Mouse (Mus musculus) bone marrow, adult 2 months (tissue): ENCODE data around the gene Fbxl12. TPM values are rescaled to one million over a fixed set of nuclear protein-coding genes. Genes with fewer than 3 reads are reported as not detected.
A peak's percentile ranks its signal among the peaks of the same experiment; 100 is the strongest.
"Not testable (repeated sequence)": the region's sequence is repeated elsewhere in the genome, so short reads cannot be mapped to it uniquely, and the experiment has no call there.

ENCODE experiments used
- H3K27ac ChIP-seq: fragments of 200-500 bp; 2 replicates; pipeline ENCODE4 v1.5.1; 2012; ENCODE audit warnings: low read depth, mild to moderate bottlenecking, control low read depth, inconsistent platforms, low read length; ENCODE audit not compliant: control insufficient read depth, poor library complexity, insufficient read depth
- H3K4me1 ChIP-seq: fragments of 200-500 bp; 2 replicates; pipeline ENCODE4 v1.6.1; 2011; ENCODE audit warnings: low read length; ENCODE audit not compliant: control insufficient read depth, insufficient read depth
- H3K4me3 ChIP-seq: fragments of 200-500 bp; replicated peaks from 2 replicates; pipeline ENCODE3; 2011; ENCODE audit warnings: mild to moderate bottlenecking, low read depth, low read length, control low read depth; ENCODE audit not compliant: control insufficient read depth
- CTCF ChIP-seq: fragments of 200-500 bp; IDR thresholded peaks from 2 replicates; pipeline ENCODE4 v1.5.1; 2011; ENCODE audit warnings: low read length, control low read depth; ENCODE audit not compliant: control insufficient read depth, insufficient read depth
- POLR2A ChIP-seq: fragments of 200-500 bp; IDR thresholded peaks from 2 replicates; pipeline ENCODE4 v1.6.1; 2011; ENCODE audit warnings: low read depth, mild to moderate bottlenecking, control low read depth, low read length, borderline replicate concordance; ENCODE audit not compliant: control insufficient read depth
- WGBS: fragments of 180-500 bp; shearing (Covaris S2); methylation state at CpG from one replicate; pipeline ENCODE4 v1.1.7; 2018; 5-methylcytosine and 5-hydroxymethylcytosine counted together
- polyA plus RNA-seq: library from polyadenylated mRNA; stranded (reverse); fragments of >200 nt; gene quantifications from 2 replicates; pipeline ENCODE4 v1.2.4, GENCODE M21; 2011; ENCODE audit warnings: low replicate concordance; ENCODE audit not compliant: missing spikeins, insufficient read depth, insufficient read length

Fbxl12 gene
- polyA plus RNA-seq, 1 experiment, result 28.8 TPM

DNA sequence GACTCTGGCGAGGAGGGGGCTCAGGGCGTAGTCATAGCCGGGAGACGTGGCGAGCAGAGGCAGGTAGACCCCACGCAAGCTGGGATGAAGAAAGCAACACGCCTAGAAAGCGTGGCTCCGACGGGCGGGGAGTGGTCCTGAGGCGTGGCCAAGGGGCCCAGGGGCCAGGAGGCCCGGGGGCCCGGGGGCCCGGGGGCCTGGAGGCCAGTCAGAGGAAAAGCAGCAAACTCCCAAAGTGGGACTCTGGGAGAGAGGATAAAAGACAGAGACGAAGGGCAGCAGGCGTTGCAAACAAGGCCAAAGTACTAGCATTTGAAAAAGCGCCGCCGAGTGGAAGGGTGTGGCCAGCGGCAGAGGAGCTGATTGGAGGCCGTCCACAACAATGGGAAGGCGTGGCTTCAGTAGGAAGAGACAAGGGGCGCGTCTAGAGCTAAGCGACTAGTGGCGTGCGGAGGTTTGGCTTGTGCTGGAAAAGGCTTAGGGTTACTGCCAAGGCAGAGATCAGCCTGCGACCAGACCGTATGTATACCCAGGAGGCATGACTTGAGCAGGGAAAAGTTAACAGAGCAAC lies 1.6 kb downstream of the Fbxl12 start:
- peak overlapping the region; percentile 77 for H3K4me3 ChIP-seq
- H3K27ac ChIP-seq, result peak overlapping the region; percentile 32
- TF ChIP-seq POLR2A, result no peak; the same call in none of the 2 replicates
- TF ChIP-seq CTCF, result peak; percentile 24; the same call in 1 of the 2 replicates
- no peaks in the 10 kb centered on the region; the same call in none of the 2 replicates for H3K4me1 ChIP-seq
- WGBS, result 2% methylated on average over 30 of the region's 30 CpGs

DNA sequence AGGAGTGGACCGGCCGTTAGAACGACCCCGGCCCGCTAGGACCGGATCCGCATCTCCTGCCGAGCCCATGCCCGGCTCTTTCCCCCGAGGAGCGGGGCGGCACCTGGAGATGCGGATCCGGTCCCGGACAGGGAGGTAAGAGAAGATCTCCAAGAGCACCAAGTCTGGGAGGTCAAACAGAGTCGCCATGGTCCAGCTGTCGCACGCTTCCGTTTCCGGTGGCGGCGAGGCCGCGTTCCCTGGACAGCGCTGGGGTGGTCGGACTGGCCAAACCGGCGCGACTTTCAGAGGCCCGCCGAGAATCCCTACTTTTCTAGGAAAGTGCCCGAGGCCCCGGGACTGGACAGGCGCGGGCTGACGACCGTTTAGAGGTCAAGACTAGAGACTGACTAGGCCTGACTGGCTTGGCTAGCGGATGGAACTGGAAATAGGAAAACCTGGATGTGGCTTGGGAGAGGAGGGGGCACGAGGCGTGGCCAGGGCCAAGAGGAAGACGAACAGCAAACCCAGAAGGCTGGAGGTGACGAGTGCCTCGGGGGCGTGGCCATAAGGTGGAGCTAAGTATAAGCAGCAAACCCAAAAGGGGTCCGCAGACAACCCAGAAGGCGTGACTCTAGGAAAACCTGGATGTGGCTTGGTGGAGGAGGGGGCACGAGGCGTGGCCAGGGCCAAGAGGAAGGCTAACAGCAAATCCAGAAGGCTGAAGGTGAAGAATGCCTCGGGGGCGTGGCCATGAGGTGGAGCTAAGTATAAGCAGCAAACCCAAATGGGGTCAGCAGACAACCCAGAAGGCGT lies 2.3 kb downstream of the Fbxl12 start, which contains the start of gene Ubl5:
Gene Ubl5 (plus strand): TSS at position 778 of the 795 bp plus-strand sequence.
- peak within 1 kb of the TSS; percentile 32 for H3K27ac ChIP-seq
- H3K4me3 ChIP-seq, result peak within 1 kb of the TSS; percentile 77
- TF ChIP-seq CTCF (no peak), POLR2A (0 out of 2 replicates have a peak, but pooled peaks have one; percentile 42)
- no peaks in the 10 kb centered on the region; the same call in none of the 2 replicates for H3K4me1 ChIP-seq
- 7% methylated on average over 51 of the region's 51 CpGs for WGBS

DNA sequence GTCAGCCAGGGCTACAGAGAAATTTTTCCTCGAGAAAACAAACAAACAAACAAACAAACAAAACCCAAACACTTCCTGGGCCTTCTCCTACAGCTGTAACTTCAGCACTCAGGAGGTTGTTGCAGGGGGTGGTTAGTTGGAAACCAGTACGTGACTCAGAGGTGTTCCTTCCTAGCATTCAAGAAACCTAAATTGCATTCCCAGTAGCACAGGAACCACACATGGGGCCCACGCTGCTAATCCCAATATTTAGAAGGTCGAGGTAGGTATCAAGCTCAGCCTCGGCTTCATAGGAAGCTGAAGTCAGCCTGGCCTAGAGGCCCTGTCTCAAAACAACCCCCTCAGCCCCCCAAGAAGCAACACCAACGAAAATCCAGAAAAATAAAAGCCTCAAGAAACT lies 3.1 kb downstream of the Fbxl12 start:
- TF ChIP-seq CTCF (no peak), POLR2A (no peak)
- Histone ChIP-seq H3K4me3 (peak overlapping the region; percentile 38), H3K4me1 (peaks cover 3% of the 10 kb centered on the region), H3K27ac (no peak overlapping the region)
- WGBS, result 51% methylated on average over 6 of the region's 6 CpGs

DNA sequence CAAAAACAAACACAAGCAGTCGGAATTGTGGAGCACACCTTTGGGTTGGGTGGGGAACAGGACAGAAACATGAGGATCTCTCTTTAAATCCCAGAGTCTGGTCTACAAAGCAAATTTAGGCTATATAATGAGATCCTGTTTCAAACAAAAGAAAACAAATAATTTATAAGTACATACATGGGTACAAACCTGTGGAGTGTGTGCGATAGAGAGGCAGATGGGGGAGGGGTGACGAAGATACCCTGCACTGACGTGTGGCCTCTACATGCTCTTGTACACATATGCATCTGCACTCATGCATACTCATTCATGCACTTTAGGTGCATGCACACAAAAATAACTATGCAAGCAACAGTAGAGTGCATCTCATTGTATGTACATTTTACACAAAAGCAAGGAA lies 5.1 kb downstream of the Fbxl12 start:
- TF ChIP-seq CTCF (no peak), POLR2A (no peak)
- 87% methylated on average over 4 of the region's 4 CpGs for WGBS
- H3K4me1 ChIP-seq, result peaks cover 5% of the 10 kb centered on the region

DNA sequence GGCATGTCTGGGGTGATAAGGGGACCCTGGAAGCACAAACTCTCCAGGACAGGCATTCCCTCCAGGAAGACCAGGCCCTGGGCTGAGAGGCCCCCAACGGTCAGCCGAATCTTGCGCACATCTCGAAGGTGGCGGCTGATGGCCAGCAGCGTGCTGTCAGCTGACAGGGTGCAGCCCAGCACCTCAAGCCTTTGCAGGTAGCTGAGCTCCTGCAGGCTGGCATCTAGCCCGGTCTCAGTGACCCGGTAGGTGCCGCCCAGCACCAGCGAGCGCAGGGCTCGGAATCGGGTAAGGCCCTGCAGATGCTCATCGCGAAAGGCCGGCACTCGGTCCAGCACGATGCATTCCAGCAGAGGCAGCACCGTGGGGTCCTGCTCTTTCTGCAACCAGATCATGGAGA lies 6.0 kb downstream of the Fbxl12 start:
- Histone ChIP-seq H3K27ac (no peak overlapping the region), H3K4me1 (peaks cover 6% of the 10 kb centered on the region), H3K4me3 (no peak overlapping the region)
- TF ChIP-seq POLR2A (no peak), CTCF (no peak)
- WGBS, result 93% methylated on average over 19 of the region's 19 CpGs

More for the DNA sequence above, 5.1 kb downstream of the Fbxl12 start:
- no peak overlapping the region for H3K4me3 ChIP-seq
- no peak overlapping the region for H3K27ac ChIP-seq

DNA sequence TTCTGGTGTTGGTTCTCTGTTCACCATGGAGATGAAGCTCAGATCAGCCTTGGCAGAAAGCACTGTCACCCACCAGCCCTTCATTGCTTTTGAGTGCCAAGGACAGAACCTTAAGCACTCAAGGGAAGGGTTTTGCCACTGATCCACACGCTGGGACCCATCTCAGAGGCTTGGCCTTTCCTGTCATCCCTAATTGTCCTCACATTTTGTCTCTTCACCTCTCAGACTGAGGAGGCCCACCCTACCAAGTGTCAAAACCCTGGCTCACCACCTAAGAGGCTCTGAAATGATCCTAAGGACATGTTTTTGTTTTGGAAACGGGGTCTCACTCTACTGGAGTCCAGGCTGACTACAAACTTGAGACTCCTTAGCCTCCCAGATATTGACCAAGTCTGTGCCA lies 7.8 kb downstream of the Fbxl12 start:
- 82% methylated on average over 2 of the region's 2 CpGs for WGBS
- H3K27ac ChIP-seq, result peak overlapping the region; percentile 86
- TF ChIP-seq CTCF (no peak), POLR2A (no peak)
- no peak overlapping the region for H3K4me3 ChIP-seq
- H3K4me1 ChIP-seq, result peaks cover 6% of the 10 kb centered on the region

DNA sequence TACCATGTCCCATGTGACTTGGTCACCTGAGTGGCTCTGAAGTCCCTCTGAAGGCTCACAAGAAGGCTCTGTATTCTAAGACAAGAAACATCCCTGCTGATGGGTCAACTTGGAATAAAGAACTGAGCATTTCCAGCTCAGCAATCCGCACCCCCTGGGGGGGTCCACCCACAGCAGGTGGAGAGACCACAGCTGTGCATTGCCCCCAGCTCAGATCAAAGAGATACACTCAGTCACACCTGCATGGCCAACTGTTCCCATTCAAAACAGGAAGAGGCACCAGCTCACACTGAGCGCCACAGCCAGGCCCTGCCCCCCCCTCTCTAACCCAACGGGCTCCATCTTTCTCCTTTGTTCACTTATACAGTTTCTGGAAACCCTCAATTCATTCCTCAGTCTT lies 8.3 kb downstream of the Fbxl12 start:
- TF ChIP-seq POLR2A (no peak), CTCF (no peak)
- Histone ChIP-seq H3K4me1 (peaks cover 6% of the 10 kb centered on the region), H3K27ac (peak overlapping the region; percentile 86), H3K4me3 (no peak overlapping the region)
- 52% methylated on average over 3 of the region's 3 CpGs for WGBS

DNA sequence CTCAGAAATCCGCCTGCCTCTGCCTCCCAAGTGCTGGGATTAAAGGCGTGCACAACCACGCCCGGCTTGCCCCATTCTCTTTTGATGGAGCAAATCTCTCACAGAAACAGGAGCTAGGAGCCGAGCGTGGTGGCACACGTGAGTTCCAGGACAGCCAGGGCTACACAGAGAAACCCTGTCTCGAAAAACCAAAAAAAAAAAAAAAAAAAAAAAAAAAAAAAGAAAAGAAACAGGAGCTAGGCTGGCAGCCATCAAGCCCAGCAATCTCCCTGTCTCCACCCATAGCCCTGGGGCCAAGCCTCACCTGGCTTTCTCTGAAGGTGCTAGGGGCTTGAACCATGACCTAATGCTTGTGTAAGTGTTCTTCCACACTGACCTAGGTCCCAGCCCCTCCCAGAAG lies 8.9 kb downstream of the Fbxl12 start:
- WGBS, result 82% methylated on average over 8 of the region's 8 CpGs
- not testable (repeated sequence) for H3K4me1 ChIP-seq, H3K4me3 ChIP-seq
- peak overlapping the region; percentile 61 for H3K27ac ChIP-seq
